Mouse (Mus musculus) limb, embryonic 14.5 days (tissue): ENCODE data around the gene Lcn5. TPM values are rescaled to one million over a fixed set of nuclear protein-coding genes. Genes with fewer than 3 reads are reported as not detected.

Source experiments
- ATAC-seq: fragments of 200-750 bp; cut with Nextera tagmentation; 2 replicates; pipeline ENCODE4 v1.8.0; 2017; ENCODE audit warnings: low read depth, moderate number of reproducible peaks, moderate TSS enrichment; ENCODE audit not compliant: low FRiP score
- DNase-seq: peaks from one replicate; pipeline ENCODE4 v3.0.0-alpha.2; 2015; ENCODE audit warnings: low spot score
- H3K27ac ChIP-seq: fragments of 300-500 bp; sonication (generic); replicated peaks from 2 replicates; pipeline ENCODE4 v1.5.1; 2014; ENCODE audit warnings: low read depth, mild to moderate bottlenecking, low read length, moderate library complexity, mixed read lengths
- H3K27me3 ChIP-seq: fragments of 300-500 bp; sonication (generic); 2 replicates; pipeline ENCODE4 v1.6.1; 2014; ENCODE audit warnings: low read length, mixed read lengths; ENCODE audit not compliant: control insufficient read depth, insufficient read depth
- H3K36me3 ChIP-seq: fragments of 300-500 bp; sonication (generic); 2 replicates; pipeline ENCODE4 v1.6.1; 2014; ENCODE audit warnings: mild to moderate bottlenecking, low read length, moderate library complexity, mixed read lengths; ENCODE audit not compliant: control insufficient read depth, insufficient read depth
- H3K4me1 ChIP-seq: fragments of 300-500 bp; sonication (generic); 2 replicates; pipeline ENCODE4 v1.6.1; 2014; ENCODE audit warnings: antibody characterized with exemption, low read length, mixed read lengths; ENCODE audit not compliant: control insufficient read depth, insufficient read depth
- H3K4me2 ChIP-seq: fragments of 300-500 bp; sonication (generic); replicated peaks from 2 replicates; pipeline ENCODE4 v1.6.1; 2014; ENCODE audit warnings: low read depth, mild to moderate bottlenecking, low read length, moderate library complexity; ENCODE audit not compliant: severe bottlenecking
- H3K4me3 ChIP-seq: fragments of 300-500 bp; sonication (generic); replicated peaks from 2 replicates; pipeline ENCODE4 v1.5.1; 2014; ENCODE audit warnings: low read length
- H3K9ac ChIP-seq: fragments of 300-500 bp; sonication (generic); 2 replicates; pipeline ENCODE4 v1.6.1; 2014; ENCODE audit warnings: mild to moderate bottlenecking, low read depth, low read length, moderate library complexity; ENCODE audit not compliant: severe bottlenecking
- H3K9me3 ChIP-seq: fragments of 300-500 bp; sonication (generic); 2 replicates; pipeline ENCODE4 v1.6.1; 2016; ENCODE audit warnings: low read length; ENCODE audit not compliant: control insufficient read depth
- POLR2A ChIP-seq: fragments of 200-500 bp; IDR thresholded peaks from 2 replicates; pipeline ENCODE4 v1.8.0; 2012; ENCODE audit warnings: inconsistent platforms, mild to moderate bottlenecking, moderate library complexity, borderline replicate concordance; ENCODE audit not compliant: insufficient read depth, insufficient read length; ENCODE audit errors: extremely low read depth
- WGBS: fragments of 180-500 bp; shearing (Covaris S2); extraction: QIAGEN DNeasy Blood & Tissue Kit; methylation state at CpG from one replicate; pipeline ENCODE4 v1.1.7; 2014; 5-methylcytosine and 5-hydroxymethylcytosine counted together
- polyA plus RNA-seq, 2 experiments: library from polyadenylated mRNA; depleted of rRNA in 1 of 2; stranded (reverse) in 1 of 2; unstranded in 1 of 2; fragments of >200 nt; fragmentation: Nextera tagmentation in 1 of 2; extraction: Ambion mirVana in 1 of 2; gene quantifications; 2 replicates each; pipeline versions ENCODE4 v1.2.1 to v1.2.3; 2012 to 2014

Gene Lcn5
- polyA plus RNA-seq, 2 experiments, result not detected

DNA sequence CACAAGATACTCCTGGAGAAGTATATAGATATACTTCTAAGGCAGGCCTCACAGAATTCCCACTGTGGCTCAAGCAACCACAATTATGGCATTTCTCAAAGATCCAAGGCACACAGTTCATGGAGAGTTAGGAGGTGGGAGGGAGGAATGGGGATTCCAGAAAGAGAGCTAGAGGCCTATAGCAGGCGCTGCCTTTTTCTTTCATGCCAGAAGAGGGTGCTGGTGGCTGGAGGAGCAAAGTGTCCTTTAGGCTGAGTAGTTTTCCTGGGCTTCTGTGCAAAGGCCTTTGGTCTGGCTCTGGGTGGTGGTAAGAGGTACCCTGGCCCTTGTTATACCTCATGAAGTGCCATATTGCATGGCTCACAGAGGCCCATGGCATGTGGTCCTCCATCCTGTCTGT lies 23.7 kb upstream of the Lcn5 start:
- H3K4me3 ChIP-seq, result no peak overlapping the region
- no peak overlapping the region for H3K9ac ChIP-seq
- no peak for DNase-seq
- H3K9me3 ChIP-seq, result no peaks in the 10 kb centered on the region
- no peak for ATAC-seq
- no peaks in the 10 kb centered on the region for H3K36me3 ChIP-seq
- H3K4me1 ChIP-seq, result no peaks in the 10 kb centered on the region
- TF ChIP-seq POLR2A, result no peak
- no peak overlapping the region for H3K27ac ChIP-seq
- no peaks in the 10 kb centered on the region for H3K27me3 ChIP-seq
- WGBS, result 36% methylated on average over 1 of the region's 1 CpGs
- no peak overlapping the region for H3K4me2 ChIP-seq

DNA sequence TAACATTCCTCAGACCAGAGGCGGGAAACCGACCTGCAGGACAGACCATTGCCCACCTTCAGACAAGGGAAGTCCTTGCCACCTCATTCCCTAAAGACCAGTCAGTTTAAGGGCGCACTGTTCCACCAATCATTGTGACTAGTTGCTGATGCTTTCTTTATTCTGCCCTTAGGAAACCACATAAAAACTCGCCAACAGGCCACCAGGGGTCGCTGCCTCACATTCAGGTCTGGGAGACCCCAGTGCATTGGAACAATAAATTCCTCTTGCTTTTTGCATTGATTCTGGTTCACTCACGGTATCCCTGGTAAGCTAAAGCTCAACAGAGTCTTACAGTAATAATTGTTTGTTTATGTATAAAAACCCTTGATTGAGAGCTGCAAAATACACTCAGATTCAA lies 17.9 kb upstream of the Lcn5 start:
- DNase-seq, result peak; percentile 37
- 18% methylated on average over 6 of the region's 6 CpGs for WGBS

DNA sequence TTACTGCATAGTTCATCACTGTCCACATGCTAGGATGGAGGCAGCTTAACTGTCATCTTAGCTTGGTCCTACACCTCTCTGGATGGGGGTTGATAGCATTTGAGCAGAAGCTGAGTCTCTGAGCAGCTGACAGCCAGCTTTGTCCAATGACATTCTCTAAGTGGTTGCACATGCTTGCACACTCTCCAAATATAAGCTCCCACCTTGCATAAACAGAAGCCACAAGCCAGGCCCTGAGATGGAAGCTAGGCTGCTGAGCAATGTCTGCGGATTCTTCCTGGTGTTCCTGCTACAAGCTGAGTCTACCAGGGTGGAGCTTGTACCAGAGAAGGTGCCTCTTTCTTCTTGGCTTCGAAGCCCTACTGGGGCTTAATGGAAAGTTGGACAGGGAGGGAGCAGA lies 4.8 kb upstream of the Lcn5 start, which contains the start of gene Lcn8:
Gene Lcn8, plus strand, starts transcription at position 219 of the 400 bp plus-strand sequence.
- Histone ChIP-seq H3K9ac (no peak within 1 kb of the TSS), H3K27ac (no peak within 1 kb of the TSS), H3K27me3 (no peaks in the 10 kb centered on the region), H3K36me3 (no peaks in the 10 kb centered on the region), H3K9me3 (no peaks in the 10 kb centered on the region), H3K4me3 (no peak within 1 kb of the TSS), H3K4me1 (no peaks in the 10 kb centered on the region), H3K4me2 (no peak within 1 kb of the TSS)
- DNase-seq, result no peak
- WGBS, result 71% methylated on average over 2 of the region's 2 CpGs
- ATAC-seq, result no peak
- TF ChIP-seq POLR2A, result no peak

More for the DNA sequence above, 17.9 kb upstream of the Lcn5 start:
- TF ChIP-seq POLR2A, result no peak
- no peaks in the 10 kb centered on the region for H3K36me3 ChIP-seq
- H3K4me2 ChIP-seq, result no peak overlapping the region
- H3K4me3 ChIP-seq, result no peak overlapping the region
- no peak overlapping the region for H3K9ac ChIP-seq
- no peaks in the 10 kb centered on the region for H3K9me3 ChIP-seq
- ATAC-seq, result no peak
- no peaks in the 10 kb centered on the region for H3K27me3 ChIP-seq
- H3K4me1 ChIP-seq, result no peaks in the 10 kb centered on the region
- no peak overlapping the region for H3K27ac ChIP-seq

DNA sequence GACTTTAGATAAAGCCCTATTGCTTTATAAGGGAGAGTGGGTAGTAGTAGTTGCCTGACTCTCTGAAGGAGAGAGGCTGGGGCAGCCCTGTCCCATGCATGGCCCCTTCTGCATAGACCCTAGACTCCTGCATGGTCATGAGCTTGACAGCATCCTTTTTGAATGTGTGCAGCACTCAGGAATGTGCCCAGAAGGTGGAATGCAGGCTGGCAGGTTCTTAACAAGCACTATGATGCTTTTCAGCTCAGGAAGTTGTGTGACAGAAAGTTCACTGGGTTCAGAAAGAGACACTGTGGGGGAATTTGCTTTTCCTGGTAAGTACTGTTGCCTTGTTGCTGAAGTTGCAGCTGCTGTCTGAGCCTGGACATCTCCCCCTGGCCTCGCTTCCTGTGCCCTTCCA lies 3.2 kb upstream of the Lcn5 start:
- WGBS, result 67% methylated on average over 1 of the region's 1 CpGs
- no peak for DNase-seq

DNA sequence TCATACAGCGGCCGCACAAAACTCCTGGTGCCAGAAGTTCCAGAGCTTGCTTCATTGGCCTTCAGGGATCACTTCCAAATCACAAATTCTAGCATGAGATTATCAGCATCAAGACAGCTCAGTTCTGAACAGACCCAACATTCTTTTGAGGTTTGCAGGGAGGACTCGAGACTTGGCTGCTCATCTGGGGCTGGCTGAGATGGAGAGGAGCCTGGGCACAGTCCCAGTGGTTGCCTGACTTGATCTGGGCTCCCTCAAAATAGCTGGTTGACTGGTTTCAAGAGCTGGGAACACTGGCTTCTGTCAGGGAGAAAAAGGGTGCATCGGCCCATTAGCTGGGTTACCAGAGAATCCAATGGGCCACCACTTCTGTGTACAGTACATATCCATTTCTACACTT lies 1.1 kb upstream of the Lcn5 start:
- Histone ChIP-seq H3K4me3 (no peak overlapping the region), H3K4me2 (no peak overlapping the region), H3K9ac (no peak overlapping the region), H3K27ac (no peak overlapping the region), H3K9me3 (no peaks in the 10 kb centered on the region), H3K4me1 (no peaks in the 10 kb centered on the region), H3K27me3 (no peaks in the 10 kb centered on the region), H3K36me3 (no peaks in the 10 kb centered on the region)
- ATAC-seq (no peak), DNase-seq (no peak)
- TF ChIP-seq POLR2A, result no peak
- 78% methylated on average over 4 of the region's 4 CpGs for WGBS

More for the DNA sequence above, 3.2 kb upstream of the Lcn5 start:
- no peak for ATAC-seq
- no peaks in the 10 kb centered on the region for H3K27me3 ChIP-seq
- no peak for TF ChIP-seq POLR2A
- no peaks in the 10 kb centered on the region for H3K36me3 ChIP-seq
- no peak overlapping the region for H3K9ac ChIP-seq
- H3K27ac ChIP-seq, result no peak overlapping the region
- no peak overlapping the region for H3K4me3 ChIP-seq
- no peaks in the 10 kb centered on the region for H3K9me3 ChIP-seq
- no peaks in the 10 kb centered on the region for H3K4me1 ChIP-seq
- H3K4me2 ChIP-seq, result no peak overlapping the region

DNA sequence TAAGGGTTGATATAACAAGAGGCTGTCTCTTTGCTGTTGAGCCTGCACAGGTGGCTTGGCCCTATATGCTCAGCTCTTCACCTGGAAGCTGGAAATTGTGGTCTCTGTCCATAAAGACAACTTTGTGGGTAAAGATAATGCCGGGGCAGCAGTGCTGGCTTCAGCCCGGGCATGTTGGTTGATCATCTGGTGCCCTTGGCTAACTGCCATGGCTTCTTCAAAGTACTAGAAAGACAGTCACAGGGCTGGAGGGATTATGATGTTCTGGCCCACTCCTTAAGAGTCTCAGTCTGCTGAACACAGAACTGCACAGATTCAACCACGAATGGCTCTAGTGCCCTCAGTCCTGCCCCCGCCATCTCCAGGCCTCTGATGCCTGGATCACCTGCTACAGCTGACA lies 506 bp upstream of the Lcn5 start:
- Histone ChIP-seq H3K9ac (no peak overlapping the region), H3K27ac (no peak overlapping the region), H3K4me3 (no peak overlapping the region), H3K9me3 (no peaks in the 10 kb centered on the region), H3K4me1 (no peaks in the 10 kb centered on the region), H3K27me3 (no peaks in the 10 kb centered on the region), H3K36me3 (no peaks in the 10 kb centered on the region), H3K4me2 (no peak overlapping the region)
- WGBS, result 83% methylated on average over 4 of the region's 4 CpGs
- TF ChIP-seq POLR2A, result no peak
- DNase-seq (no peak), ATAC-seq (no peak)
